Comparison of ENCODE assay signal across 8 mouse cellular contexts in the genomic region with DNA sequence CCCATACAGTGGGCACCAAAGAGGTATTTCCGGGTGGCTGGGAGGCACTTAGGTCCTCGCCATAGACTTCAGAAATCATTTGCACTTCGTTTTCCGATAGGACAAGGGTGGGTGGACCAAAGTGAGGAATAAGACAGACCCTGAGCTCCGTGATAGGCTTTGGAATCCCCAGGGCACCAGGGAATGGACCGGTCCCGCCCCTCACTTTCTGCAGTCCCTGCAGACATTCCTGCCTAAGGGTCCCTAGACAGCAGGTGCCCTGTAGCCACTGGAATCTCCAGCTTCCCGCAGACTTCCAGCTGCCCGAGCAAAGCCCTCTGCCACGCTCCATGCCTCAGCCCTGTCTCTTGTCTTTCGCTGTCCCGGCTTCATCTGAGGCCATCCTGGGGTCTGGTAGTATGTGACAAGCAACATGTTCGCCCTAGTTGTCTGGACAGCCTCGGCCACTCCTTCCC.
A peak's percentile ranks its signal among the peaks of the same experiment; 100 is the strongest.
DNase-seq lines count a peak whose midpoint lies in the region; ATAC-seq lines count a peak whose summit lies in the region.

No protein-coding gene starts in this region.

- DNase-seq in lung, postnatal 14 days = no peak
- peak; percentile 34 for DNase-seq in limb, embryonic 11.5 days (ENCODE audit: low spot score)
- DNase-seq in layer of hippocampus, postnatal 14 days (ENCODE audit: low spot score in 2 of 2) = no peak
- no peak for DNase-seq in spleen, postnatal 36 days (ENCODE audit: low spot score in 2 of 2)
- DNase-seq in thymus, postnatal 14 days = no peak

- H3K4me2 ChIP-seq in lung, embryonic 15.5 days = peak overlapping the region; percentile 55
- peak overlapping the region; percentile 36; the same call in 1 of the 2 replicates for H3K4me2 ChIP-seq in limb, embryonic 11.5 days (ENCODE audit: low read depth, severe bottlenecking)
- H3K4me2 ChIP-seq in neural tube, embryonic 15.5 days = peak overlapping the region; percentile 79

- no peak overlapping the region for H3K9ac ChIP-seq in lung, embryonic 15.5 days
- no peak overlapping the region for H3K9ac ChIP-seq in limb, embryonic 11.5 days (ENCODE audit: low read length)
- H3K9ac ChIP-seq in neural tube, embryonic 15.5 days (replicated peaks) = peak overlapping the region; percentile 54

- H3K4me1 ChIP-seq in lung, embryonic 15.5 days = peaks cover 14% of the 10 kb centered on the region
- no peaks in the 10 kb centered on the region for H3K4me1 ChIP-seq in limb, embryonic 11.5 days (ENCODE audit: control insufficient read depth, insufficient read depth, low read length)
- H3K4me1 ChIP-seq in neural tube, embryonic 15.5 days = peaks cover 13% of the 10 kb centered on the region

- 9% methylated on average over 14 of the region's 14 CpGs for WGBS in lung, embryonic 15.5 days
- 10% methylated on average over 14 of the region's 14 CpGs for WGBS in limb, embryonic 11.5 days
- WGBS in neural tube, embryonic 15.5 days = 11% methylated on average over 14 of the region's 14 CpGs

- H3K27me3 ChIP-seq in lung, embryonic 15.5 days = no peaks in the 10 kb centered on the region
- no peaks in the 10 kb centered on the region for H3K27me3 ChIP-seq in limb, embryonic 11.5 days (ENCODE audit: control insufficient read depth, insufficient read depth, low read length)
- no peaks in the 10 kb centered on the region for H3K27me3 ChIP-seq in neural tube, embryonic 15.5 days (replicated peaks)

- H3K27ac ChIP-seq in lung, embryonic 15.5 days = no peak overlapping the region
- no peak overlapping the region for H3K27ac ChIP-seq in limb, embryonic 11.5 days (replicated peaks; ENCODE audit: low read depth, low read length)
- peak overlapping the region; percentile 64 for H3K27ac ChIP-seq in neural tube, embryonic 15.5 days (replicated peaks)

- peak overlapping the region; percentile 29 for H3K4me3 ChIP-seq in lung, embryonic 15.5 days
- no peak overlapping the region for H3K4me3 ChIP-seq in limb, embryonic 11.5 days (ENCODE audit: low read depth, low read length)
- H3K4me3 ChIP-seq in neural tube, embryonic 15.5 days (replicated peaks) = peak overlapping the region; percentile 32

- no peaks in the 10 kb centered on the region for H3K9me3 ChIP-seq in lung, embryonic 15.5 days
- no peaks in the 10 kb centered on the region for H3K9me3 ChIP-seq in limb, embryonic 11.5 days (ENCODE audit: control insufficient read depth, low read length)
- no peaks in the 10 kb centered on the region for H3K9me3 ChIP-seq in neural tube, embryonic 15.5 days (replicated peaks)

- peaks cover 8% of the 10 kb centered on the region; the same call in 1 of the 2 replicates for H3K36me3 ChIP-seq in lung, embryonic 15.5 days
- H3K36me3 ChIP-seq in limb, embryonic 11.5 days (ENCODE audit: control insufficient read depth, insufficient read depth, low read length) = no peaks in the 10 kb centered on the region
- 0 out of 2 replicates have a peak, but pooled peaks cover 6% of the 10 kb centered on the region for H3K36me3 ChIP-seq in neural tube, embryonic 15.5 days

- ATAC-seq in lung, embryonic 15.5 days (ENCODE audit: borderline replicate concordance, extremely low read depth, low FRiP score, low TSS enrichment) = peak; percentile 29; the same call in 1 of the 2 replicates
- ATAC-seq in erythroid progenitor cell, adult 5-6 weeks (replicated peaks; ENCODE audit: low FRiP score, poor library complexity, severe bottlenecking) = 0 out of 2 replicates have a peak, but pooled peaks have one; percentile 27
- ATAC-seq in limb, embryonic 11.5 days (ENCODE audit: insufficient number of reproducible peaks, low FRiP score, low TSS enrichment, low read depth) = no peak
- ATAC-seq in neural tube, embryonic 15.5 days (ENCODE audit: low FRiP score) = peak; percentile 77
